Mouse (Mus musculus) heart, embryonic 14.5 days (tissue): Measurements from ENCODE around the gene Als2. TPM values are rescaled to one million over a fixed set of nuclear protein-coding genes. Genes with fewer than 3 reads are reported as not detected.
A peak's percentile ranks its signal among the peaks of the same experiment; 100 is the strongest.

ENCODE experiments used
- ATAC-seq: fragments of 200-750 bp; cut with Nextera tagmentation; 2 replicates; pipeline ENCODE4 v1.8.0; 2017; ENCODE audit warnings: low read depth, moderate TSS enrichment; ENCODE audit not compliant: insufficient number of reproducible peaks, insufficient read depth, low FRiP score
- H3K27ac ChIP-seq, 2 experiments: fragments of 200-500 bp in 1 of 2; fragments of 300-500 bp in 1 of 2; sonication (generic) in 1 of 2; replicated peaks in 1 of 2; 2 replicates each; pipeline ENCODE4 v1.5.1; 2012 to 2014; ENCODE audit warnings: low read depth in 2 of 2, low read length in 2 of 2, control low read depth in 1 of 2, mild to moderate bottlenecking in 1 of 2, mixed read lengths in 1 of 2; ENCODE audit not compliant: control insufficient read depth in 1 of 2, insufficient read depth in 1 of 2
- H3K27me3 ChIP-seq: fragments of 300-500 bp; sonication (generic); 2 replicates; pipeline ENCODE4 v1.6.1; 2014; ENCODE audit warnings: mild to moderate bottlenecking, low read length, control low read depth; ENCODE audit not compliant: control insufficient read depth, insufficient read depth
- H3K36me3 ChIP-seq: fragments of 300-500 bp; sonication (generic); 2 replicates; pipeline ENCODE4 v1.6.1; 2014; ENCODE audit warnings: mild to moderate bottlenecking, control low read depth, low read length, mixed read lengths; ENCODE audit not compliant: control insufficient read depth, insufficient read depth
- H3K4me1 ChIP-seq, 2 experiments: fragments of 200-500 bp in 1 of 2; fragments of 300-500 bp in 1 of 2; sonication (generic) in 1 of 2; 2 replicates each; pipeline ENCODE4 v1.6.1; 2012 to 2014; ENCODE audit warnings: low read length in 2 of 2, control low read depth in 1 of 2, mixed read lengths in 1 of 2; ENCODE audit not compliant: control insufficient read depth in 2 of 2, insufficient read depth in 2 of 2
- H3K4me2 ChIP-seq: fragments of 300-500 bp; sonication (generic); 2 replicates; pipeline ENCODE4 v1.6.1; 2014; ENCODE audit warnings: mild to moderate bottlenecking, low read length
- H3K4me3 ChIP-seq, 2 experiments: fragments of 200-500 bp in 1 of 2; fragments of 300-500 bp in 1 of 2; sonication (generic) in 1 of 2; 2 replicates each; pipeline ENCODE4 v1.5.1; 2012 to 2014; ENCODE audit warnings: low read length in 2 of 2, mild to moderate bottlenecking in 2 of 2, control low read depth in 1 of 2, low read depth in 1 of 2, moderate library complexity in 1 of 2; ENCODE audit not compliant: control insufficient read depth in 1 of 2, insufficient read depth in 1 of 2
- H3K9ac ChIP-seq: fragments of 300-500 bp; sonication (generic); 2 replicates; pipeline ENCODE4 v1.6.1; 2014; ENCODE audit warnings: mild to moderate bottlenecking, low read length
- H3K9me3 ChIP-seq: fragments of 300-500 bp; sonication (generic); 2 replicates; pipeline ENCODE4 v1.6.1; 2016; ENCODE audit warnings: low read length, control low read depth; ENCODE audit not compliant: control insufficient read depth
- WGBS: fragments of 180-500 bp; shearing (Covaris S2); extraction: QIAGEN DNeasy Blood & Tissue Kit; methylation state at CpG from one replicate; pipeline ENCODE4 v1.1.7; 2014; 5-methylcytosine and 5-hydroxymethylcytosine counted together
- polyA plus RNA-seq: library from polyadenylated mRNA; unstranded; fragments of >200 nt; fragmentation: Nextera tagmentation; extraction: Ambion mirVana; gene quantifications from 2 replicates; pipeline ENCODE4 v1.2.1, GENCODE M21; 2014

Gene Als2
- polyA plus RNA-seq, 1 experiment from 2014 or later: 8.6 TPM

DNA sequence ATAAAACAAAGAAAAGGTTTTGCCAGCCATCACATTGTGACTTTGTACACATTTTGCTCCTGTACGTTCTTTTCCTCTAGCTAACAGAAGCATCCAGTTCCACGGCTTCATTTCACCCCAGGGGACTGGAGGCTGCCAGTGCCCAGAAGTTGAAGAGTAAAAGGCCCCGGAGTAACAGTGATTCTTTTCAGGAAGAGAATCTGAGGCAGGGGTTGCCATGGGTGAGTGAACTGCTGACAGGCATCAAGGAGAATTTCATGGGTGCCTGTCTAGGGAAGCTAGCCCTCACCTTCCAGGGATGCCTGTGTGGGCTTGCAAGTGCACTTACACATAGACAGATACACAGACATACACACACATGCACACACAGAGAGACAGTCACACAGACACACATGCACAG lies 20.7 kb upstream of the Als2 start:
- H3K9ac ChIP-seq: no peak overlapping the region
- H3K36me3 ChIP-seq: no peaks in the 10 kb centered on the region
- H3K9me3 ChIP-seq: no peaks in the 10 kb centered on the region
- ATAC-seq: no peak
- no peak overlapping the region for H3K4me2 ChIP-seq
- no peak overlapping the region for H3K27ac ChIP-seq
- H3K27me3 ChIP-seq: no peaks in the 10 kb centered on the region
- H3K4me1 ChIP-seq: peaks cover 0 to 4% of the 10 kb centered on the region in 2 experiments; a peak in 1 of 4 replicates
- WGBS: 51% methylated on average over 3 of the region's 3 CpGs
- H3K4me3 ChIP-seq: no peak overlapping the region

DNA sequence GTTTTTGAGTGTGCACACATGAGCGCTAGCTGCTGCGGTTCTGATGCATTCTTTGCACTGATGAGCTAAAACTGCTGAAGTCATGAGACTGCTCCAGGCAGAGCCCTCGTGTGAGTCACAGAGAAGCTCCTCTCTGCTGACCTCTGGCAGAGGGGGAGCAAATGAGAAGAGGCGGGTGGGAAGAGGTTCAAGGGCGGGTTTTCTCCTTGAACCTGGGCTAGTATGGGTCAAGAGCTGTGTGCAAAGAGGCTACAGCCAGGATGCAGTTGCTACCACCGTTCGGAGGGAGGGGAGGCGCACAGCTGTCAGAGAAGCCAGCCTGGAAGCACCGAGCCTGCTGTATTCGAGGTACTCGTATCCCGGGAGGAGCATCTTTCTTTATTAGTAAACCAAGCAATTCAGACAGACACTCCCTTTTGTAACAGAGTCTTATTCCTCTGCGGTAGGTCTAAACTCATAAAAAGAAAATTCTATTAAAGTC lies 19.8 kb upstream of the Als2 start, which contains the start of gene Cdk15:
Gene Cdk15 (plus strand): TSS at position 156 of the 481 bp plus-strand sequence.
- Histone ChIP-seq H3K4me1 (peaks cover 0 to 4% of the 10 kb centered on the region in 2 experiments; a peak in 1 of 4 replicates), H3K9me3 (no peaks in the 10 kb centered on the region), H3K9ac (no peak within 1 kb of the TSS), H3K4me3 (no peak within 1 kb of the TSS), H3K36me3 (no peaks in the 10 kb centered on the region), H3K27ac (no peak within 1 kb of the TSS), H3K27me3 (no peaks in the 10 kb centered on the region), H3K4me2 (peak within 1 kb of the TSS; percentile 32)
- no peak for ATAC-seq
- WGBS: 16% methylated on average over 13 of the region's 13 CpGs

DNA sequence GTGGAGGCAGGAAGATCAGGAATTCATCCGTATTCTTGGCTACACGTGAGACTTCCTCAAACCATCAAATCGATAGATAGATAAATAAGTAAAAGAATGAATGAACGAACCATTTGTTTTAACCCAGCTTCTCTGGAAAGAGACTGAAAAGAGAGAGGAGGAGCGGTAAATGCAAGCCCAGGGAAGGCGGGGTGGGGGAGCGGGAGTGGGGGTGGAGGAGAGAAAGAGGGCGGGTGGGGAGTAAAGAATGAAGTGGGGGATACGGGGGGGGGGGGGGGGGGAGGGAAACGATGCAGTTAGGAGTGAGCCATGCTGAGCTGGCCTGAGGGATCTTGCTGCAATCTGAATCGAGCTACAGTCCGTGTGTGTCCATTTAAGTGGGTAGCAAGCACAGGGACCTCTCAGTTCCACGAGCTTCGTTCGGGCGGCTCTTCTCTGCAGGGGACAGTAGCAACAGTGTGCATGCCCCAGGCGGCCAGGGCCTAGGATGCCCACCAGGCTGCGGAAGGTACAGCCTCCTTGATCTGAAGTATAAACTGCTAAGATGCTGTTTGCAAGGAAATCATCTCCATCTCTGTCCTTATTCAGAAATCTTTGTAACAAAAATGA lies 16.4 kb upstream of the Als2 start:
- Histone ChIP-seq H3K4me3 (peak overlapping the region in 1 of 2 experiments; percentile 11; a peak in 2 of 4 replicates), H3K36me3 (no peaks in the 10 kb centered on the region), H3K9me3 (no peaks in the 10 kb centered on the region), H3K4me1 (peaks cover 0 to 4% of the 10 kb centered on the region in 2 experiments; a peak in 1 of 4 replicates), H3K4me2 (peak overlapping the region; percentile 56), H3K27me3 (no peaks in the 10 kb centered on the region), H3K9ac (no peak overlapping the region; the same call in 1 of the 2 replicates), H3K27ac (no peak overlapping the region)
- WGBS: 6% methylated on average over 16 of the region's 18 CpGs
- no peak for ATAC-seq

- Histone ChIP-seq H3K4me1 (peaks cover 0 to 4% of the 10 kb centered on the region in 2 experiments; a peak in 1 of 4 replicates), H3K36me3 (no peaks in the 10 kb centered on the region), H3K27ac (no peak overlapping the region), H3K9ac (no peak overlapping the region), H3K9me3 (no peaks in the 10 kb centered on the region), H3K27me3 (no peaks in the 10 kb centered on the region), H3K4me3 (no peak overlapping the region), H3K4me2 (peak overlapping the region; percentile 56)
- WGBS: 8% methylated on average over 7 of the region's 7 CpGs
- ATAC-seq: no peak
Measured at GRCm38 (mm10) chr1:59252762-59253161, 15.7 kb upstream of the Als2 start.

- Histone ChIP-seq H3K4me2 (no peak overlapping the region), H3K4me3 (no peak overlapping the region), H3K27ac (no peak overlapping the region), H3K27me3 (no peaks in the 10 kb centered on the region; the same call in 1 of the 2 replicates), H3K4me1 (no peaks in the 10 kb centered on the region), H3K9ac (no peak overlapping the region), H3K9me3 (no peaks in the 10 kb centered on the region), H3K36me3 (no peaks in the 10 kb centered on the region)
- ATAC-seq: no peak
- WGBS: 6% methylated on average over 9 of the region's 9 CpGs
Measured at GRCm38 (mm10) chr1:59247602-59248001, 10.6 kb upstream of the Als2 start.

DNA sequence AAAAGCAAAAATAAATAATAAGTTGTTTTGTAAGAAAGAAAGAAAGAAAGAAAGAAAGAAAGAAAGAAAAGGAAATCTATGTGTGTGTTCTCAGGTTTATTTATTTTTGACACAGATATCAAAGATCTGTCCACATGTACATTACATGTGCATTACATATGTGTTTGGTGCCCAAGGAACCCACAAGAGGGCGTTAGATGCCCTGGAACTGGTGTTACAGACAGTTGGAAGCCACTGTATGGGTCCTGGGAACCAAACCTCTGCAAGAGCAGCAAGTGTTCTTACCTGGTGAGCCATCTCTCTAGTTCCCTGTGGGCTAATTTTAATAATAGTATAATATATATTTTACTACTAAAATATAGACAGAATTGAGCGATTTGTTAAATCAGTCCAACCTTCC lies 6.7 kb upstream of the Als2 start:
- no peaks in the 10 kb centered on the region for H3K4me1 ChIP-seq
- H3K36me3 ChIP-seq: no peaks in the 10 kb centered on the region
- no peak for ATAC-seq
- WGBS: 52% methylated on average over 2 of the region's 2 CpGs
- H3K4me3 ChIP-seq: no peak overlapping the region
- H3K9ac ChIP-seq: no peak overlapping the region
- H3K27ac ChIP-seq: no peak overlapping the region
- H3K9me3 ChIP-seq: no peaks in the 10 kb centered on the region
- no peaks in the 10 kb centered on the region; the same call in 1 of the 2 replicates for H3K27me3 ChIP-seq
- no peak overlapping the region for H3K4me2 ChIP-seq

GRCm38 (mm10) chr1:59237614-59238211 lies 682 bp upstream of the Als2 start:
- peak overlapping the region; percentile 95 to 99 for H3K4me3 ChIP-seq
- H3K9ac ChIP-seq: peak overlapping the region; percentile 90

More at GRCm38 (mm10) chr1:59237614-59238211, 682 bp upstream of the Als2 start:
- WGBS: 1% methylated on average over 19 of the region's 19 CpGs
- Histone ChIP-seq H3K27me3 (no peaks in the 10 kb centered on the region), H3K4me2 (peak overlapping the region; percentile 91), H3K27ac (peak overlapping the region; percentile 68), H3K4me1 (no peaks in the 10 kb centered on the region), H3K36me3 (no peaks in the 10 kb centered on the region), H3K9me3 (no peaks in the 10 kb centered on the region)
- peak; percentile 26 for ATAC-seq
